Mouse (Mus musculus) embryonic fibroblast, embryonic 13.5 days (primary cell): ENCODE data around the gene A730049H05Rik.

Experiments used
- CTCF ChIP-seq: IDR thresholded peaks from 2 replicates; pipeline ENCODE4 v1.5.1; 2011; ENCODE audit warnings: mild to moderate bottlenecking, control low read depth, low read length, moderate library complexity, borderline replicate concordance; ENCODE audit not compliant: insufficient read depth
- POLR2A ChIP-seq: IDR thresholded peaks from 2 replicates; pipeline ENCODE4 v1.6.1; 2011; ENCODE audit warnings: low read depth, mild to moderate bottlenecking, control low read depth, low read length, moderate library complexity

GRCm38 (mm10) chr6:92817661-92818060 lies 1.4 kb downstream of the A730049H05Rik start:
- TF ChIP-seq CTCF (no peak), POLR2A (no peak)
